Mouse (Mus musculus): ENCODE results near the gene Slc50a1. TPM values are rescaled to one million over a fixed set of nuclear protein-coding genes. Genes with fewer than 3 reads are reported as not detected.

The Slc50a1 gene
- total RNA-seq, 2 experiments from 2014 or later, result 46.3 to 58.9 TPM

DNA sequence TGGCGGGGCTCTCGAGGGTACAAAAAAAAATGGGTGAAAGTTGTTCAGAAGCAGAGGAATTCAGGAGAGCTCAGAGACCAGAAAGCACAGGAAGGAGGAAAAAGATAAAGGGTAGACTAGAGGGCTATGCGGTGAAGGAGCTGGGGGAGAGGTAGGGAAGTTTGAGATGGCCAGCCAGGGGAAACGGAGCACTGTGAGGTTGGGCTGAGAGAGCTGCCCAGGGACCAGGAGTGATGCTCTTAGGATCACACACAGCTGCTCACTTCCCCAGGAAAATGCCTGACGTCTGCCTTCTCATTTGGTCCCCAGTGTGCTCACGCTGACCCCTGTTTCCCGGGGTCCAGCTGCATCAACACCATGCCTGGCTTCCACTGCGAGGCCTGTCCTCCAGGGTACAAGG is 50.8 kb downstream of the Slc50a1 start:
- H3K4me3 ChIP-seq, result no peak overlapping the region
- TF ChIP-seq CTCF (conservative IDR thresholded peaks at IDR 0.05), result no peak
- DNase-seq (ENCODE audit: low spot score in 2 of 2), result no peak
- H3K27ac ChIP-seq, result no peak overlapping the region

- no peak for TF ChIP-seq CTCF (conservative IDR thresholded peaks at IDR 0.05)
- Histone ChIP-seq H3K27ac (no peak overlapping the region), H3K4me3 (no peak overlapping the region)
- DNase-seq (ENCODE audit: low spot score in 2 of 2), result no peak
Measured at GRCm38 (mm10) chr3:89218271-89218670, 52.1 kb downstream of the Slc50a1 start.

Small RNA genes lying within 50 kb of the gene (microRNA-seq; reads per million reads assigned to microRNA genes)
- gene Mir92b, result 7,094 to 7,095 reads per million in 2 experiments

Other genes with a start within 250 kb of the Slc50a1 start
- 100 to 1,000 TPM; 136 to 139 TPM for gene Rusc1, start 177.3 kb downstream of the Slc50a1 start, total RNA-seq (2021)
- under 1 TPM in 1 of 2 experiments, not detected in 1; 0.18 TPM for gene Gm43738, start 169.5 kb downstream of the Slc50a1 start, total RNA-seq (2021)
- gene Fdps, start 168.6 kb downstream of the Slc50a1 start, total RNA-seq (2021), result 10 to 100 TPM; 72.5 to 78.4 TPM
- not detected for gene Pklr, start 134.4 kb downstream of the Slc50a1 start, total RNA-seq (2021)
- 10 to 100 TPM; 10.2 to 13.3 TPM for gene Hcn3, start 110.4 kb downstream of the Slc50a1 start, total RNA-seq (2021)
- gene Clk2, start 105.8 kb downstream of the Slc50a1 start, total RNA-seq (2021), result 10 to 100 TPM; 47.8 to 56.1 TPM
- gene Scamp3, start 93.1 kb downstream of the Slc50a1 start, total RNA-seq (2021), result 10 to 100 TPM; 67.1 to 69.0 TPM
- gene Fam189b, start 87.4 kb downstream of the Slc50a1 start, total RNA-seq (2021), result 10 to 100 TPM; 61.6 to 61.7 TPM
- 10 to 100 TPM; 55.7 to 67.9 TPM for gene Gba, start 67.6 kb downstream of the Slc50a1 start, total RNA-seq (2021)
- 10 to 100 TPM; 42.6 to 43.8 TPM for gene Thbs3, start 55.4 kb downstream of the Slc50a1 start, total RNA-seq (2021)
- gene Mtx1, start 43.5 kb downstream of the Slc50a1 start, total RNA-seq (2021), result 100 to 1,000 TPM; 100 to 102 TPM
- 1 to 10 TPM in 1 of 2 experiments, under 1 TPM in 1; 0.31 to 1.3 TPM for gene Muc1, start 41.5 kb downstream of the Slc50a1 start, total RNA-seq (2021)
- 10 to 100 TPM; 75.8 to 80.5 TPM for gene Krtcap2, start 24.6 kb downstream of the Slc50a1 start, total RNA-seq (2021)
- 10 to 100 TPM; 89.1 to 92.8 TPM for gene Trim46, start 24.3 kb downstream of the Slc50a1 start, total RNA-seq (2021)
- 10 to 100 TPM; 51.2 to 61.0 TPM for gene Dpm3, start 11.2 kb downstream of the Slc50a1 start, total RNA-seq (2021)
- 1 to 10 TPM; 7.6 to 7.9 TPM for gene Efna1, start 10.6 kb upstream of the Slc50a1 start, total RNA-seq (2021)
- gene Efna3, start 52.4 kb upstream of the Slc50a1 start, total RNA-seq (2021), result 10 to 100 TPM; 65.5 to 76.3 TPM
- under 1 TPM; 0.61 to 0.96 TPM for gene Efna4, start 67.5 kb upstream of the Slc50a1 start, total RNA-seq (2021)
- 100 to 1,000 TPM; 122 to 127 TPM for gene Adam15, start 79.4 kb upstream of the Slc50a1 start, total RNA-seq (2021)
- under 1 TPM; 0.29 to 0.77 TPM for gene Dcst2, start 91.4 kb upstream of the Slc50a1 start, total RNA-seq (2021)
- gene Dcst1, start 94.7 kb upstream of the Slc50a1 start, total RNA-seq (2021), result not detected
- gene Zbtb7b, start 124.2 kb upstream of the Slc50a1 start, total RNA-seq (2021), result 10 to 100 TPM; 11.3 to 13.4 TPM
- 1 to 10 TPM; 5.8 to 7.1 TPM for gene Lenep, start 132.2 kb upstream of the Slc50a1 start, total RNA-seq (2021)
- 10 to 100 TPM; 37.2 to 39.8 TPM for gene Flad1, start 141.3 kb upstream of the Slc50a1 start, total RNA-seq (2021)
- 1 to 10 TPM; 1.4 to 2.7 TPM for gene Cks1b, start 147.8 kb upstream of the Slc50a1 start, total RNA-seq (2021)
- 10 to 100 TPM; 12.2 to 14.3 TPM for gene Shc1, start 147.9 kb upstream of the Slc50a1 start, total RNA-seq (2021)
- 10 to 100 TPM; 55.5 to 61.9 TPM for gene Pygo2, start 159.6 kb upstream of the Slc50a1 start, total RNA-seq (2021)
- gene Pbxip1, start 166.1 kb upstream of the Slc50a1 start, total RNA-seq (2021), result 10 to 100 TPM; 38.9 to 41.8 TPM
- gene Pmvk, start 184.0 kb upstream of the Slc50a1 start, total RNA-seq (2021), result 10 to 100 TPM; 30.1 to 30.3 TPM
- 10 to 100 TPM; 25.6 to 29.1 TPM for gene Kcnn3, start 249.6 kb upstream of the Slc50a1 start, total RNA-seq (2021)